Mouse (Mus musculus) CH12.LX (cell line): ENCODE data around the gene Psmd2.

ENCODE experiments used
- BHLHE40 ChIP-seq: IDR thresholded peaks from 2 replicates; pipeline ENCODE4 v1.6.1; 2011; ENCODE audit warnings: mild to moderate bottlenecking, low read depth, low read length, improper control_type of control experiment
- CTCF ChIP-seq, 2 experiments: IDR thresholded peaks in 1 of 2; conservative IDR thresholded peaks in 1 of 2; 2 replicates each; pipeline ENCODE4 v1.5.1; 2011 to 2012; ENCODE audit warnings: low read depth in 2 of 2, low read length in 2 of 2, improper control_type of control experiment in 1 of 2, inconsistent platforms in 1 of 2, mild to moderate bottlenecking in 1 of 2, moderate library complexity in 1 of 2
- E2F4 ChIP-seq: IDR thresholded peaks from 2 replicates; pipeline ENCODE4 v1.6.1; 2011; ENCODE audit warnings: low read depth, low read length, improper control_type of control experiment; ENCODE audit not compliant: insufficient replicate concordance
- EP300 ChIP-seq: IDR thresholded peaks from 2 replicates; pipeline ENCODE4 v1.6.1; 2011; ENCODE audit warnings: low read length, improper control_type of control experiment
- ETS1 ChIP-seq: conservative IDR thresholded peaks from 2 replicates; pipeline ENCODE4 v1.6.1; 2012; ENCODE audit warnings: low read depth, mild to moderate bottlenecking, inconsistent platforms, low read length, improper control_type of control experiment, moderate library complexity
- MAZ ChIP-seq: IDR thresholded peaks from 2 replicates; pipeline ENCODE4 v1.6.1; 2012; ENCODE audit warnings: low read depth, mild to moderate bottlenecking, inconsistent platforms, low read length, improper control_type of control experiment, moderate library complexity
- NELFE ChIP-seq: IDR thresholded peaks from 2 replicates; pipeline ENCODE4 v1.6.1; 2011; ENCODE audit warnings: low read depth, low read length, improper control_type of control experiment
- POLR2A ChIP-seq: IDR thresholded peaks from 2 replicates; pipeline ENCODE4 v1.6.1; 2011; ENCODE audit warnings: low read depth, mild to moderate bottlenecking, improper control_type of control experiment, low read length

- TF ChIP-seq CTCF (conservative IDR thresholded peaks at IDR 0.05 in 1 of 2, IDR thresholded peaks at IDR 0.05 in 1 of 2; ENCODE audit: low read depth in 2 of 2, low read length in 2 of 2) (no peak), POLR2A (no peak), EP300 (no peak), BHLHE40 (no peak), MAZ (no peak), ETS1 (no peak), E2F4 (no peak), NELFE (no peak)
Observed at GRCm38 (mm10) chr16:20643911-20644310, 7.5 kb upstream of the Psmd2 start.
